Comparison of ENCODE assay signal across 8 mouse cellular contexts in the genomic region with DNA sequence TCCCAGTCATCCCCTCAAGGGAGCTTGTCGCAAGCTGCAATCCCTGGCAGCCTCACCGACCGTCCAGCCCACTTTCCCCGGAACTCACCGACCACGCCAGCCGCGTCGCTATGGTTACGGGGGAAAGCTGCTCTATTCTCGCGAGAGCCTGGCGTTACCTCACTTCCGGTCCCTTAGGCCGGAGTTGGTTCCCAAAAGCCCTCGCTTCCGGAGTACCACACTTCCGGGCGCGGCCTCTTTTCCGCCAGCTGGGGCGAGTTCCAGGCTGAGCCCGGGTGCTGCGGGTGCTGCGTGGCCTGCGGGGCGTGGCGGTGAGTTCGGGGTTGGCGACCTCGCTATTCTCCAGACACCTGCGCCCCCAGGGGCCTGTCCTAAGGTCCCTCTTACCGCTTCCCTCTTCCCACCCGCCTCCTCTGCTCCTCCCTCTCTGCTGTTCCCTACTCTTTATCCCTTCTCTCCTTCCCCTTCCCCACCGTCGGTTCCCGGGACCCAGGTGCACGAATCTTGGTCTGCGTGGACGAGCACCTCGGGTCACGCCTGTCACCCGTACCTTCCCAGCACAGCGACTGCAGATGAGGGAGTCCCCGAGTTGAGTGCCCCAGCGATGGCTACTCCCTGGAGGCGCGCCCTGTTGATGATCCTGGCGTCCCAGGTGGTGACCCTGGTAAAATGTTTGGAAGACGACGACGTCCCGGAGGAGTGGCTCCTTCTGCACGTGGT. TPM values are rescaled to one million over a fixed set of nuclear protein-coding genes. Genes with fewer than 3 reads are reported as not detected.
DNase-seq lines count a peak whose midpoint lies in the region; ATAC-seq and TF ChIP-seq lines count a peak whose summit lies in the region.

Gene Wdr27 (minus strand): TSS at position 150 of the 720 bp plus-strand sequence.
Gene 1600012H06Rik (plus strand): TSS at position 176 of the 720 bp plus-strand sequence.

- TF ChIP-seq CTCF in layer of hippocampus, adult 2 months (conservative IDR thresholded peaks at IDR 0.05): no peak
- no peak for TF ChIP-seq CTCF in lung, embryonic 14.5 days (IDR thresholded peaks at IDR 0.05; ENCODE audit: low read depth)
- no peak for TF ChIP-seq CTCF in olfactory bulb, adult 2 months (IDR thresholded peaks at IDR 0.05; ENCODE audit: insufficient read depth, low read depth, low read length)
- TF ChIP-seq CTCF in thymus, adult 2 months (IDR thresholded peaks at IDR 0.05; ENCODE audit: borderline replicate concordance, control insufficient read depth, extremely low read depth, insufficient read depth, low read length, poor library complexity): no peak

- H3K4me2 ChIP-seq in forebrain, embryonic 16.5 days (ENCODE audit: low read length): peak within 1 kb of the TSS; percentile 97
- peak within 1 kb of the TSS; percentile 88 for H3K4me2 ChIP-seq in lung, embryonic 14.5 days

- peak within 1 kb of the TSS; percentile 54; the same call in 1 of the 2 replicates for H3K27ac ChIP-seq in ES-E14 (ENCODE audit: insufficient read depth, low read depth, low read length, poor library complexity, severe bottlenecking)
- peak within 1 kb of the TSS; percentile 74 for H3K27ac ChIP-seq in forebrain, embryonic 16.5 days (ENCODE audit: low read length)
- H3K27ac ChIP-seq in layer of hippocampus, adult 2 months: peak within 1 kb of the TSS; percentile 95
- H3K27ac ChIP-seq in lung, embryonic 14.5 days (ENCODE audit: low read depth): peak within 1 kb of the TSS; percentile 78
- H3K27ac ChIP-seq in olfactory bulb, adult 2 months (ENCODE audit: insufficient read depth, low read depth, low read length): 0 out of 2 replicates have a peak within 1 kb of the TSS, but pooled peaks have one; percentile 9
- no peak within 1 kb of the TSS for H3K27ac ChIP-seq in thymus, adult 2 months (ENCODE audit: control insufficient read depth, insufficient read depth, low read length)

- TF ChIP-seq POLR2A in olfactory bulb, adult 2 months (IDR thresholded peaks at IDR 0.05; ENCODE audit: insufficient read depth, low read depth, low read length): peak; percentile 58
- peak; percentile 77 for TF ChIP-seq POLR2A in thymus, adult 2 months (IDR thresholded peaks at IDR 0.05; ENCODE audit: control insufficient read depth, extremely low read depth, insufficient read depth, low read length, poor library complexity)

- in situ Hi-C loops in ES-E14 (cut with MboI; ENCODE audit: low sequenced_read_pairs in 2 of 2, unreplicated experiment in 2 of 2): no loop called here

- ATAC-seq in forebrain, embryonic 16.5 days: peak; percentile 99
- ATAC-seq in lung, embryonic 14.5 days (ENCODE audit: insufficient read depth): peak; percentile 98

- peak within 1 kb of the TSS; percentile 88 for H3K9ac ChIP-seq in ES-E14 (ENCODE audit: insufficient read depth, low read depth, low read length, poor library complexity, severe bottlenecking)
- peak within 1 kb of the TSS; percentile 84 for H3K9ac ChIP-seq in forebrain, embryonic 16.5 days (replicated peaks; ENCODE audit: low read depth, low read length)
- peak within 1 kb of the TSS; percentile 62 for H3K9ac ChIP-seq in lung, embryonic 14.5 days

- intact Hi-C loops in heart, postnatal 36 days (cut with DNase I): no loop called here

- H3K27me3 ChIP-seq in forebrain, embryonic 16.5 days (replicated peaks; ENCODE audit: control insufficient read depth, insufficient read depth, low read length): no peaks in the 10 kb centered on the region
- no peaks in the 10 kb centered on the region for H3K27me3 ChIP-seq in lung, embryonic 14.5 days (ENCODE audit: insufficient read depth, low read length)
- H3K27me3 ChIP-seq in thymus, adult 2 months (ENCODE audit: control insufficient read depth, insufficient read depth, low read length): no peaks in the 10 kb centered on the region

- H3K4me3 ChIP-seq in ES-E14 (ENCODE audit: insufficient read depth in 1 of 2, low read depth in 1 of 2, low read length in 2 of 2, poor library complexity in 1 of 2, severe bottlenecking in 1 of 2): peak within 1 kb of the TSS; percentile 72 to 87
- H3K4me3 ChIP-seq in forebrain, embryonic 16.5 days (replicated peaks; ENCODE audit: low read length): peak within 1 kb of the TSS; percentile 79
- peak within 1 kb of the TSS; percentile 96 for H3K4me3 ChIP-seq in layer of hippocampus, adult 2 months
- H3K4me3 ChIP-seq in lung, embryonic 14.5 days (ENCODE audit: low read depth, low read length): peak within 1 kb of the TSS; percentile 54
- H3K4me3 ChIP-seq in olfactory bulb, adult 2 months (ENCODE audit: insufficient read depth, low read depth, low read length): peak within 1 kb of the TSS; percentile 65
- H3K4me3 ChIP-seq in thymus, adult 2 months (ENCODE audit: control insufficient read depth, insufficient read depth, low read length): peak within 1 kb of the TSS; percentile 88

- peak; percentile 99 for DNase-seq in ES-E14 (ENCODE audit: low read depth, low spot score)
- peak; percentile 97 for DNase-seq in cerebellum, adult 11-12 months
- peak; percentile 99 for DNase-seq in heart, postnatal 36 days
- DNase-seq in layer of hippocampus, adult 2 months (ENCODE audit: low spot score in 2 of 2): peak; percentile 98 to 99
- DNase-seq in lung, embryonic 14.5 days: peak; percentile 100
- DNase-seq in thymus, adult 2 months: peak; percentile 97

- H3K9me3 ChIP-seq in ES-E14 (ENCODE audit: control insufficient read depth, insufficient read depth, low read depth, low read length): no peaks in the 10 kb centered on the region
- H3K9me3 ChIP-seq in forebrain, embryonic 16.5 days (ENCODE audit: control insufficient read depth, low read length): no peaks in the 10 kb centered on the region
- no peaks in the 10 kb centered on the region for H3K9me3 ChIP-seq in lung, embryonic 14.5 days (ENCODE audit: low read depth, low read length)

- H3K4me1 ChIP-seq in ES-E14 (ENCODE audit: control insufficient read depth in 2 of 2, insufficient read depth in 2 of 2, low read length in 2 of 2, poor library complexity in 1 of 2): peaks cover 2 to 4% of the 10 kb centered on the region in 2 experiments; a peak in 3 of 4 replicates
- peaks cover 18% of the 10 kb centered on the region for H3K4me1 ChIP-seq in forebrain, embryonic 16.5 days (replicated peaks; ENCODE audit: control insufficient read depth, insufficient read depth, low read length)
- no peaks in the 10 kb centered on the region for H3K4me1 ChIP-seq in lung, embryonic 14.5 days (ENCODE audit: insufficient read depth)
- H3K4me1 ChIP-seq in olfactory bulb, adult 2 months (ENCODE audit: control insufficient read depth, insufficient read depth, low read length): peaks cover 13% of the 10 kb centered on the region
- H3K4me1 ChIP-seq in thymus, adult 2 months (replicated peaks; ENCODE audit: control insufficient read depth, insufficient read depth, low read length): peaks cover 12% of the 10 kb centered on the region

- H3K36me3 ChIP-seq in ES-E14 (ENCODE audit: control insufficient read depth, insufficient read depth, low read length, poor library complexity, severe bottlenecking): peaks cover 1% of the 10 kb centered on the region; the same call in 1 of the 2 replicates
- peaks cover 4% of the 10 kb centered on the region; the same call in 1 of the 2 replicates for H3K36me3 ChIP-seq in forebrain, embryonic 16.5 days (ENCODE audit: control insufficient read depth, insufficient read depth)
- peaks cover 27% of the 10 kb centered on the region for H3K36me3 ChIP-seq in lung, embryonic 14.5 days (ENCODE audit: insufficient read depth)
- no peaks in the 10 kb centered on the region for H3K36me3 ChIP-seq in thymus, adult 2 months (ENCODE audit: control insufficient read depth, insufficient read depth, low read length)

- under 1% methylated on average over 54 of the region's 54 CpGs for WGBS in forebrain, embryonic 16.5 days
- under 1% methylated on average over 54 of the region's 54 CpGs for WGBS in lung, embryonic 14.5 days
- WGBS in olfactory bulb, adult 2 months: under 1% methylated on average over 54 of the region's 54 CpGs
- WGBS in thymus, adult 2 months: under 1% methylated on average over 54 of the region's 54 CpGs

TF ChIP-seq in ES-E14, 5 proteins besides CTCF, POLR2A, EP300 and RAD21:
- peak; percentile 100 for TF ChIP-seq CHD2 (IDR thresholded peaks at IDR 0.05; ENCODE audit: low read depth, low read length)
- peak; percentile 80 for TF ChIP-seq HCFC1 (IDR thresholded peaks at IDR 0.05; ENCODE audit: borderline replicate concordance, insufficient read depth, low read length)
- TF ChIP-seq MAFK (IDR thresholded peaks at IDR 0.05; ENCODE audit: insufficient read depth, low read depth, low read length): no peak
- no peak for TF ChIP-seq ZNF384 (IDR thresholded peaks at IDR 0.05; ENCODE audit: low read depth, low read length)
- TF ChIP-seq ZC3H11A (IDR thresholded peaks at IDR 0.05; ENCODE audit: borderline replicate concordance, low read depth, low read length): no peak

RNA-seq across cellular contexts. Expression of gene Wdr27, which starts in this region (rescaled TPM):
- 1.9 and 2.0 TPM in 2 replicates for total RNA-seq in ES-E14 (2012; rRNA removed)
- polyA plus RNA-seq in forebrain, embryonic 16.5 days (2015; fragmentation: Nextera tagmentation; extraction: Ambion mirVana): 6.3 and 7.5 TPM in 2 replicates
- total RNA-seq in heart, postnatal 36 days (2021): 1 to 10 TPM in 1 of 2 experiments, under 1 TPM in 1; 0.35 to 1.1 TPM
- total RNA-seq in layer of hippocampus, adult 2 months (2021): 1 to 10 TPM; 3.9 to 4.2 TPM
- polyA plus RNA-seq in lung, embryonic 14.5 days (2014; fragmentation: Nextera tagmentation; extraction: Ambion mirVana): 4.7 and 6.1 TPM in 2 replicates
- polyA plus RNA-seq in olfactory bulb, adult 2 months (2012; ENCODE audit: insufficient read depth, insufficient read length, low replicate concordance, missing spikeins): not detected in 2 replicates
- polyA plus RNA-seq in thymus, adult 2 months (2012; rRNA removed): 3.1 and 5.1 TPM in 2 replicates

RNA-seq across cellular contexts. Expression of gene 1600012H06Rik, which starts in this region (rescaled TPM):
- total RNA-seq in ES-E14 (2012; rRNA removed): 29.7 and 34.7 TPM in 2 replicates
- 33.1 and 37.3 TPM in 2 replicates for polyA plus RNA-seq in forebrain, embryonic 16.5 days (2015; fragmentation: Nextera tagmentation; extraction: Ambion mirVana)
- total RNA-seq in heart, postnatal 36 days (2021): 10 to 100 TPM; 11.9 to 14.7 TPM
- total RNA-seq in layer of hippocampus, adult 2 months (2021): 10 to 100 TPM; 17.1 to 18.1 TPM
- polyA plus RNA-seq in lung, embryonic 14.5 days (2014; fragmentation: Nextera tagmentation; extraction: Ambion mirVana): 31.0 and 32.8 TPM in 2 replicates
- not detected in 2 replicates for polyA plus RNA-seq in olfactory bulb, adult 2 months (2012; ENCODE audit: insufficient read depth, insufficient read length, low replicate concordance, missing spikeins)
- polyA plus RNA-seq in thymus, adult 2 months (2012; rRNA removed): 20.6 and 25.8 TPM in 2 replicates
